Mouse (Mus musculus) effector memory CD4-positive, alpha-beta T cell, adult 7 months (primary cell): ENCODE data around the gene Mfsd14b. TPM values are rescaled to one million over a fixed set of nuclear protein-coding genes. Genes with fewer than 3 reads are reported as not detected.

Experiments used
- polyA plus RNA-seq: library from polyadenylated mRNA; unstranded; fragments of 100-300 nt; shearing (Covaris generic); gene quantifications from one replicate; pipeline ENCODE4 v1.2.1, GENCODE M21; 2017

Gene Mfsd14b
- polyA plus RNA-seq = 73.4 TPM

DNA sequence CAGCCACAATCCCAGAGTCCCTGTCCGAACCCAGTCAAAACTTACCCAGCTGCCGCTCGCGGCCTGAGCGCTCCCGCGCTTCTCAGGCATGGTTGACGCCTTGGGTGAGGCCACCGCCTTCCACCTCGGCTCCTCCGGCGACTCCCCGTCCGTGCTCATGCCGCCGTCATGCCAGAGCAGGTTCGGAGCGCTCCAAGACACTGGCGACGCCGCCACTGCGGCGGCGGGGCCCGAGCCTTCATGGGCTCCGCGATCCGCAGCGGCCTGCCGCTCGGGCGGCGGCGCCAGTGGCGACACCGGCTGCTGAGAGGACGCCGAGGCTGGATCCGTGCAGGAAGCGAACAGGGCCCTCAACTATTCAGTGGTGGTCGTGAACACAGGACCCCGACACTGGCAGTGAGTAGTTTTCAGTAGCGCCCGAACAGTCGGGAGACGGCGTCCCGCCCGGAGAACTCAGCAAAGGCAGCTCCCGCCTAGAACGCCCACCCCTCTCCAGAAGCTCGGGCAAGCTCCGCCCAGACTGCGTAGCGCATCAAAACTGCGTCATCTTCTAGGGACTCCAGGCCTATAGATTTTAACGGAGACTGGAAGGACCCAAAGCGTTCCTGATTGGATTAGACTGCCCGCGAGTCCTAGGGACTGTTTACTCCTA is at the start of gene Mfsd14b:
Gene Mfsd14b, minus strand, starts transcription at position 517 of the 652 bp plus-strand sequence.

DNA sequence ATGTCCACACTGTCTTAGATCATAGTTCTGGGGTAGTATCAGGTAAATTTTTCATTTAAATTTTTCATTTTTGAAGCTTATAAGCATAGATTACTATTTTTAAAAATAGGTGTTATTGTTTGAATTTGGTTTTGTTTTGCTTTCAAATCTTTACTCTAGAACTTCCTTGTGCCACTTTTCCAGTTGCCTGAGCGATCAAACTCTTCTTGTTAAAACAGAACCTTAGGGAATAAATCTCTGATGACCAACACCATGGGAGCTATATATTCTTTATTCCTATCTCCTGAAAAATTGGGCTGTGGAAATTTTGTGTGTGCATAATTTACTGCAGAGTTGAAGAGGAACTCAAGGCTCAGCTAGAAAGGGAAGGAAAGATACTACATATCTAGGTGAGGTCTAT is 37.2 kb upstream of the Mfsd14b start, which contains the start of gene Olfr466:
Gene Olfr466, plus strand, starts transcription at position 301 of the 400 bp plus-strand sequence.

DNA sequence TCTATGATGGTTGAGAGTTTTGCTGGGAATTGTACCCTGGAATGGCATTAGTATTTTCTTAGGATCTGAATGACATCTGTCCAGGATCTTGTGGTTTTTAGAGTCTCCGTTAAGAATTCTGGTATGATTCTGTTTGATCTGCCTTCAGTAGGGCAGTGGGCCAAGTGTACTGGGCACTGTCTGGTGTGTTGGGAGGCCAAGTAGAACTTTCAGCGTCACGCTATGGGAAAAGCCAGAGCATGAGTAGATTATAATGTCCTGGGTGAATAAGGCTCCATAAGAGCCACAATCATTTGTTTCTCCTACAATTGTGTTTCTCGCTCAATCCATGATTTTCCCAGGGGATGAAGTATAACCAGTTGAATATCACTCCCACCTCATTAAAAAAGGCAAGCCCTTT is 25.0 kb upstream of the Mfsd14b start, which contains the start of gene Olfr465-ps1:
Gene Olfr465-ps1, plus strand, starts transcription at position 301 of the 400 bp plus-strand sequence.

DNA sequence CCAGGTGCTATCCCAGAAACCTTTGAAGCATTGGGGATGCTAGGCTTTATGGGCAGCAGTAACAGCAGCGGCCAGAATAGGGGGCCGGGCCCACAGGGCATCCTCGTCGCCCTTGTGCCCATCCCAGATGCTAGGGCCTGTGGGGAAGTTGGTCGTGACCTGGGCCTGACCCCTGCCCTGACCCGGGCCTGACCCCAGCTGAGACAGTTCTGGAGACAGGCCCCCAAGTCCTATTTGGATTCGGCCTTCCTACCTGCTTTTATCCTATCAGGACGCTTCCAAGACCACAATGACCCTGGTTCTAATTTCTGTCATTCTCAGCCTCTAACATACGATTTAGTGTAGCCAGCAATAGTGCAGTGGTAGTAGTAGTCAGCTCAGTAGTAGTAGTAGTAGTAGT is 60.1 kb downstream of the Mfsd14b start, which contains the start of gene Prss47:
Gene Prss47, minus strand, starts transcription at position 101 of the 400 bp plus-strand sequence.

DNA sequence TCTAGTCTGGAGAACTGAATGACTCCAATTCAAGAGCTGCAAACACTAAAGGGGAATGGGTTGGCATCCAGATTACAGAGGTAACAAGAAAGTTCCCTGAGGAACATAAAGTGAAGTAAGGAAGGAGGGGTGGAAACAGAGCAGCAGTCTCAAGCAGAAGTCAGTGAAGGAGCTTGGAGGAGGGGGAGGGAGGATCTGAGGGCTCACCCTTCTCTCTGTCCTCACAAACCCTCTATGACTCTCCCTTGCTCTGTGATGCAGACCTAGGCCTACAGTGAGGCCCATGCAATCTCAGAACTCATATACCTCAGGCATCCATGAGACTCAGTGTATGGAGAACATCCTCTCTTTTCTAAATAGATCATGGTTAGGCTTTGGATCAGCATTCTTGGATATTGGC is 80.0 kb downstream of the Mfsd14b start, which contains the start of gene Spata31d1c:
Gene Spata31d1c, plus strand, starts transcription at position 301 of the 400 bp plus-strand sequence.

Other genes starting within 250 kb of the Mfsd14b start
- not detected for gene Cntnap3, start 209.0 kb downstream of the Mfsd14b start, polyA plus RNA-seq
- gene Spata31, start 195.6 kb downstream of the Mfsd14b start, polyA plus RNA-seq = not detected
- not detected for gene Spata31d1c, start 79.9 kb downstream of the Mfsd14b start, polyA plus RNA-seq
- not detected for gene Prss47, start 60.2 kb downstream of the Mfsd14b start, polyA plus RNA-seq
- not detected for gene Olfr465-ps1, start 25.1 kb upstream of the Mfsd14b start, polyA plus RNA-seq
- 0.24 TPM for gene Olfr466, start 37.3 kb upstream of the Mfsd14b start, polyA plus RNA-seq
- 0.79 TPM for gene Nlrp4f, start 93.0 kb upstream of the Mfsd14b start, polyA plus RNA-seq
- gene Gm10775, start 146.6 kb upstream of the Mfsd14b start, polyA plus RNA-seq = not detected
- gene Zfp369, start 165.8 kb upstream of the Mfsd14b start, polyA plus RNA-seq = 9.9 TPM